In the genomic region with DNA sequence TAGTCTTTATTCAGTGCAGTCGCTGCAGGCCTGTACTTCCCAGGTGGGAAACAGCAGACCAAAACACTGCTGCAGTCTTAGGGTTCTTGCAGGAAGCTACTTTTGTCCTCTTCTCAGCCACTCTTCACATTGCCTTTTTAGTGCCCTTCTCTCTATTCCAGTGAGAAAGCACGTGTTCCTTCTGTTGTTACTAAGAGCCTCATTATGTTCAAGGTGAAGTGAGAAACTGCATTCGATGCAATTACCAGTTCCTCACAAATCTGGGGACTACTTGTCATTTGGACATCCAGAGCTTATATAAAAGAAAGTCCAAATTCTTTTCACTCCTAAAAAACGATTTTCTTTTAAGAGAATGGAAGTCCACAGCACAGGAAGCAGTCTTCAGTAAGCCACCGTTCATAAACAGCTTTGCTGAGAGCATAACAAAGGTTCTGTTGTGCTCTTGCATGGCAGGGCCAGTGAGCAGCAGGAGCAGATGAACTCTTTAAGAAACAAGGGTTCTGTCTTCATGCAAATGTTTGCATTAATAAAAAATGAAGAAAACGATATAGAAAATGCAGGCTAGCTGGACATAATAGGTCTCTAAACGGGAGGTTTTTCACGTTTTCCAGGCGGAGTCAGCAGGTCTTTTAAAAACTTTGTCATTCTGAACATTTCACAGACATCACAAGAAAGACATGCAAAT, we compare ENCODE assay signal across 14 mouse cellular contexts. TPM values are rescaled to one million over a fixed set of nuclear protein-coding genes. Genes with fewer than 3 reads are reported as not detected.
DNase-seq lines count a peak whose midpoint lies in the region; ATAC-seq and TF ChIP-seq lines count a peak whose summit lies in the region.
"Had no signal": no experiment of that assay in that cellular context is flagged by ENCODE, and none has a peak within 500 bp of the region (broad histone marks: within the 10 kb centered on the region; RNA-seq: fewer than 3 reads in every experiment).

No protein-coding gene starts in this region.

- no peaks in the 10 kb centered on the region for H3K9me3 ChIP-seq in intestine, postnatal 0 days (ENCODE audit: control insufficient read depth)
- H3K9me3 ChIP-seq in intestine, embryonic 15.5 days = no peaks in the 10 kb centered on the region
- H3K9me3 ChIP-seq in embryonic facial prominence, embryonic 10.5 days = no peaks in the 10 kb centered on the region
- no peaks in the 10 kb centered on the region for H3K9me3 ChIP-seq in hindbrain, embryonic 13.5 days
- H3K9me3 ChIP-seq in neural tube, embryonic 13.5 days = no peaks in the 10 kb centered on the region

- no peak overlapping the region for H3K9ac ChIP-seq in intestine, postnatal 0 days (ENCODE audit: low read depth, low read length)
- no peak overlapping the region for H3K9ac ChIP-seq in intestine, embryonic 15.5 days
- no peak overlapping the region for H3K9ac ChIP-seq in hindbrain, embryonic 13.5 days
- no peak overlapping the region for H3K9ac ChIP-seq in neural tube, embryonic 13.5 days
- H3K9ac ChIP-seq: liver, postnatal 0 days had no signal

- no peaks in the 10 kb centered on the region for H3K36me3 ChIP-seq in intestine, postnatal 0 days (ENCODE audit: control insufficient read depth, insufficient read depth)
- H3K36me3 ChIP-seq in intestine, embryonic 15.5 days = no peaks in the 10 kb centered on the region
- H3K36me3 ChIP-seq in embryonic facial prominence, embryonic 10.5 days (replicated peaks) = no peaks in the 10 kb centered on the region
- no peaks in the 10 kb centered on the region for H3K36me3 ChIP-seq in hindbrain, embryonic 13.5 days
- no peaks in the 10 kb centered on the region for H3K36me3 ChIP-seq in neural tube, embryonic 13.5 days

- WGBS in intestine, postnatal 0 days = 31% methylated on average over 9 of the region's 9 CpGs
- WGBS in intestine, embryonic 15.5 days = 25% methylated on average over 9 of the region's 9 CpGs
- 31% methylated on average over 9 of the region's 9 CpGs for WGBS in embryonic facial prominence, embryonic 10.5 days
- 11% methylated on average over 9 of the region's 9 CpGs for WGBS in hindbrain, embryonic 13.5 days
- WGBS in neural tube, embryonic 13.5 days = 9% methylated on average over 9 of the region's 9 CpGs

- no peak overlapping the region for H3K4me2 ChIP-seq in intestine, postnatal 0 days (replicated peaks; ENCODE audit: low read depth)
- H3K4me2 ChIP-seq in intestine, embryonic 15.5 days (replicated peaks) = no peak overlapping the region
- H3K4me2 ChIP-seq in hindbrain, embryonic 13.5 days = peak overlapping the region; percentile 32
- H3K4me2 ChIP-seq in neural tube, embryonic 13.5 days = peak overlapping the region; percentile 20; the same call in 1 of the 2 replicates

- H3K4me3 ChIP-seq in intestine, postnatal 0 days (ENCODE audit: low read depth, low read length) = no peak overlapping the region
- no peak overlapping the region for H3K4me3 ChIP-seq in intestine, embryonic 15.5 days (replicated peaks)
- no peak overlapping the region for H3K4me3 ChIP-seq in embryonic facial prominence, embryonic 10.5 days
- no peak overlapping the region for H3K4me3 ChIP-seq in hindbrain, embryonic 13.5 days
- no peak overlapping the region for H3K4me3 ChIP-seq in neural tube, embryonic 13.5 days

- no peaks in the 10 kb centered on the region for H3K27me3 ChIP-seq in intestine, postnatal 0 days (replicated peaks; ENCODE audit: control insufficient read depth, insufficient read depth, low read length)
- no peaks in the 10 kb centered on the region for H3K27me3 ChIP-seq in intestine, embryonic 15.5 days (replicated peaks)
- no peaks in the 10 kb centered on the region for H3K27me3 ChIP-seq in embryonic facial prominence, embryonic 10.5 days (replicated peaks; ENCODE audit: low read depth, poor library complexity, severe bottlenecking)
- no peaks in the 10 kb centered on the region for H3K27me3 ChIP-seq in hindbrain, embryonic 13.5 days
- H3K27me3 ChIP-seq in neural tube, embryonic 13.5 days = no peaks in the 10 kb centered on the region

- ATAC-seq in intestine, postnatal 0 days = no peak
- ATAC-seq in intestine, embryonic 15.5 days = no peak
- peak; percentile 74 for ATAC-seq in hindbrain, embryonic 13.5 days (ENCODE audit: low FRiP score)
- ATAC-seq in neural tube, embryonic 13.5 days (ENCODE audit: low read depth) = no peak
- no peak for ATAC-seq in cerebellum, adult (ENCODE audit: insufficient number of reproducible peaks, low FRiP score, low TSS enrichment)
- ATAC-seq: activated CD4-positive, CD25-positive, alpha-beta regulatory T cell, adult 4 months; liver, postnatal 0 days had no signal

- TF ChIP-seq CTCF in intestine, postnatal 0 days (IDR thresholded peaks at IDR 0.05; ENCODE audit: low read depth) = no peak

- no peak for DNase-seq in embryonic facial prominence, embryonic 10.5 days (ENCODE audit: low spot score)
- no peak for DNase-seq in layer of hippocampus, adult 11-12 months (ENCODE audit: low spot score)
- DNase-seq in gastrocnemius, postnatal 36 days = no peak
- DNase-seq: cerebellum, adult 11 months; kidney, adult 11 months; layer of hippocampus, postnatal 36 days; liver, postnatal 0 days; thymus, postnatal 25 days had no signal

- no peaks in the 10 kb centered on the region for H3K4me1 ChIP-seq in intestine, postnatal 0 days (replicated peaks; ENCODE audit: control insufficient read depth, insufficient read depth, low read length)
- peaks cover 10% of the 10 kb centered on the region; the same call in 1 of the 2 replicates for H3K4me1 ChIP-seq in intestine, embryonic 15.5 days (replicated peaks)
- peaks cover 30% of the 10 kb centered on the region for H3K4me1 ChIP-seq in embryonic facial prominence, embryonic 10.5 days
- H3K4me1 ChIP-seq in hindbrain, embryonic 13.5 days (replicated peaks) = peaks cover 24% of the 10 kb centered on the region
- H3K4me1 ChIP-seq in neural tube, embryonic 13.5 days (replicated peaks) = peaks cover 25% of the 10 kb centered on the region

- H3K27ac ChIP-seq in intestine, postnatal 0 days (ENCODE audit: low read depth, low read length) = peak overlapping the region; percentile 17; the same call in 1 of the 2 replicates
- H3K27ac ChIP-seq in intestine, embryonic 15.5 days = no peak overlapping the region
- H3K27ac ChIP-seq in embryonic facial prominence, embryonic 10.5 days (replicated peaks) = peak overlapping the region; percentile 51; the same call in 1 of the 2 replicates
- H3K27ac ChIP-seq in hindbrain, embryonic 13.5 days = peak overlapping the region; percentile 78
- peak overlapping the region; percentile 30 for H3K27ac ChIP-seq in neural tube, embryonic 13.5 days (replicated peaks)

- intact Hi-C loops in gastrocnemius, postnatal 36 days (cut with DNase I) = no loop called here

RNA-seq across cellular contexts. Expression of a gene that starts 14.4 kb away (rescaled TPM):
- polyA plus RNA-seq in intestine, postnatal 0 days (2015; fragmentation: Nextera tagmentation; extraction: Ambion mirVana) = 13.5 and 15.6 TPM in 2 replicates
- polyA plus RNA-seq in intestine, embryonic 15.5 days (2015; fragmentation: Nextera tagmentation; extraction: Ambion mirVana) = 36.3 and 38.6 TPM in 2 replicates
- polyA plus RNA-seq in embryonic facial prominence, embryonic 10.5 days (2016; fragmentation: Nextera tagmentation; extraction: Ambion mirVana) = 75.3 and 76.9 TPM in 2 replicates
- 147 and 155 TPM in 2 replicates for polyA plus RNA-seq in hindbrain, embryonic 13.5 days (2015; fragmentation: Nextera tagmentation; extraction: Ambion mirVana)
- 124 and 130 TPM in 2 replicates for polyA plus RNA-seq in neural tube, embryonic 13.5 days (2015; fragmentation: Nextera tagmentation; extraction: Ambion mirVana)
- 10 to 100 TPM; 12.3 to 12.6 TPM for total RNA-seq in gastrocnemius, postnatal 36 days (2021)

RNA-seq across cellular contexts. Expression of a gene that starts 27.3 kb away (rescaled TPM):
- 4.9 and 5.4 TPM in 2 replicates for polyA plus RNA-seq in intestine, postnatal 0 days (2015; fragmentation: Nextera tagmentation; extraction: Ambion mirVana)
- 8.7 and 9.2 TPM in 2 replicates for polyA plus RNA-seq in intestine, embryonic 15.5 days (2015; fragmentation: Nextera tagmentation; extraction: Ambion mirVana)
- 8.3 and 8.4 TPM in 2 replicates for polyA plus RNA-seq in embryonic facial prominence, embryonic 10.5 days (2016; fragmentation: Nextera tagmentation; extraction: Ambion mirVana)
- polyA plus RNA-seq in hindbrain, embryonic 13.5 days (2015; fragmentation: Nextera tagmentation; extraction: Ambion mirVana) = 4.3 and 5.0 TPM in 2 replicates
- 5.1 and 5.8 TPM in 2 replicates for polyA plus RNA-seq in neural tube, embryonic 13.5 days (2015; fragmentation: Nextera tagmentation; extraction: Ambion mirVana)
- total RNA-seq in gastrocnemius, postnatal 36 days (2021) = 1 to 10 TPM; 7.2 to 7.3 TPM

Comparison
In these comparisons a context has a peak if more than half of its experiments do, and no peak if none do; other contexts are left out.
1. H3K4me2 ChIP-seq: peak in hindbrain, embryonic 13.5 days (single experiment) and neural tube, embryonic 13.5 days (single experiment); none in intestine, postnatal 0 days (single experiment) and intestine, embryonic 15.5 days (single experiment).